Mouse (Mus musculus) erythroblast, embryonic 14.5 days (primary cell): ENCODE results near the gene Tead3.

Experiments
- GATA1 ChIP-seq: IDR thresholded peaks from 2 replicates; pipeline ENCODE4 v1.6.1; 2012; ENCODE audit warnings: low read length, inconsistent platforms, mixed read lengths
- TAL1 ChIP-seq: IDR thresholded peaks from 3 replicates; pipeline ENCODE4 v1.6.1; 2012; ENCODE audit warnings: low read length, inconsistent platforms, mixed read lengths

DNA sequence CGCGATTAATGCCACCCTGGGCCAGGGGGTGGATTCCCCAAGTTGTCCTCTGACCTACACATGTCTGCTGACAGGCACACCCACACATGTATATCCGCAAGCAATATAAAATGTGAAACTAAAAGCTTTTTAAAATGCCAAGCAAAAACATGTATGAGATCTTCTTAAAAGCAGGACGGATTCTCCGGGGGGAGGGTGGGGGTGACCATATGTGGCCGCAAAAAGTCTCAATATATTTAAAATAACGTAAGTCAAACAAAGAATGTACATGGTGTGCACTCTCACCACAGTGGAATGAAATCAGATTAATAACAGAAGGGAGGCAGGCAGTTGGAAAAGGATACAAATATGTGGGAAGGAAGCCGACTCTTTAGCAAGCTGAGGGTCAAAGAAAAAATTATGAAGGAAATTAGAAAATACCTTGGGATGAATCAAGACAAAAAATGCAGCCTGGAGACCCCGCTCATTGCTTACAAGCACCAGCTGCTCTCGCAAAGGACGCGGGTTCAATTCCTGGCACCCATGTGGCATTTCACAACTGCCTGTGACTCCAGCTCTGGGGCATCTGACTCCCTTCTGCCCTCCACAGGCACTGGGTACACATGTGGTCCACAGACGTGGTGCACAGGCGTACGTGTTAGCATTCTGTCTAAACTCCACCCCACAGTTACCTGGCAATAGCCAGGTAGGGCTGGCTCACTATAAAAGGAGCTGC is 43.6 kb upstream of the Tead3 start:
- TF ChIP-seq TAL1: no peak
- TF ChIP-seq GATA1: no peak
